Mouse (Mus musculus) gonadal fat pad, adult 2 months (tissue): Measurements from ENCODE around the gene Iqch. TPM values are rescaled to one million over a fixed set of nuclear protein-coding genes. Genes with fewer than 3 reads are reported as not detected.

Experiments used
- DNase-seq: peaks from one replicate; pipeline ENCODE4 v3.0.0-alpha.2; 2012; ENCODE audit warnings: low read depth
- polyA plus RNA-seq: library from polyadenylated mRNA; depleted of rRNA; stranded (reverse); fragments of >200 nt; gene quantifications from 2 replicates; pipeline ENCODE4 v1.2.3, GENCODE M21; 2012

Iqch gene
- polyA plus RNA-seq, 1 experiment = 0.14 TPM

GRCm38 (mm10) chr9:63612565-63613515 lies 10.5 kb upstream of the Iqch start:
- DNase-seq = no peak

- no peak for DNase-seq
These were observed 9.7 kb upstream of the Iqch start for GRCm38 (mm10) chr9:63611967-63612366.

- DNase-seq = no peak
These were observed 8.6 kb upstream of the Iqch start for GRCm38 (mm10) chr9:63610841-63611366.

- DNase-seq = no peak
These were observed 7.9 kb upstream of the Iqch start for GRCm38 (mm10) chr9:63610231-63610630.

GRCm38 (mm10) chr9:63609776-63610175 lies 7.5 kb upstream of the Iqch start:
- DNase-seq = no peak

DNA sequence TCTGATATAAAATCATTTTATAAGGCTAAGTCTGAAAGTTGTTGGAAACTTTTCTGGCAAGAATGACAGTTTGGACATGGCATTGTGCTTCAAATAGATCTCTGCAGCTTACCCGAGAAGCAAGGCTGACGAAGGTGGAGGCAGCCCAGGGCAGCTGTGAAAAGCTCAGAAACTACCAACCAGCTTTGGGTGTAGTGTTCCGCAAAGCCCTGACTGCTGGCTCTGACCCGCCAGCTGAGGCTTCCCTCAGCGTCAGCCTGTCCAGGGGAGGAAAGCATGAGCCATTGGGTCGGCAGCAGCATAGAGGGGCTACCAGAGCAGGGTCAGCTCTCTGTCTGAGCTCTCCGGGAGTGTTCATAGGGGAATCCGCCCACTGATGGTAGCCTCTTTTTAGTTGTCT lies 7.0 kb upstream of the Iqch start:
- DNase-seq = no peak

DNA sequence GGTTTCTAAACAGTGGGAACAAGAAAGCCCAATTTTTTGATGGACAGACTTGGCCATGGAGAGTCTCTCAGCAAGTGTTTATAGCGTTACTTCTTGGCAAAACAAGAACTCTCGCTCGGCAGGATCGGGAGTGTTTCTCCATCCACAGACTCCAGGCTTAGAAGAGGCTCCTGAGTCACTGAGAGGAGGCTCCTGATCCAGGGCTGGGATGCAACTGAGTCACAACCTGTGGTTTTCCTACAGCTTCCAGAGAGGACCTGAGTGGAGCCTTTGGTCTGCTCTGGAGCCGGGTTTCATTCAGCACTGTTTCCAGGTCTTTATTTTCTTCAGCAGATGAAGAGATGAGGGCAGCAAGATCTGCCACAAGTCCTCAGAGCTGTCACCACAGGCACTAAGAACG lies 5.7 kb upstream of the Iqch start:
- no peak for DNase-seq

DNA sequence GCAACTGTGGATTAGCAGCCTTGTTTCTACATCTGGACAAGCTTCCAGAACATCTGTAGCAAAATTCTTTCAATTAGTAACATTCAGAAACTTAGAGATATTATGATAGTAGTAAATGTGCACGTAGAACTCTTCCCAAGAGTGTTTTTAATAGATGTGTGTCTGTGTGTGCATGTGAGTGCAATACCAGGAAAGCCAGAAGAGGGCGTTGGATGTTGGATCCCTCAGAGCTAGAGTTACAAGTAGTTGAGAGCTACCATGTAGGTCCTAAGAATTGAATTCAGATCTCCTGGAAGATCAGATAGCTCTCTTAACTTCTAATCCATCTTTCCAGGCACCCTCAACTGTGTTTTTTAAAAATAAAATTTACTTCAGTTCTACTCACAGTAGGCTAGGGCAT lies 4.3 kb upstream of the Iqch start:
- DNase-seq = no peak

GRCm38 (mm10) chr9:63603849-63604248 lies 1.6 kb upstream of the Iqch start:
- no peak for DNase-seq

GRCm38 (mm10) chr9:63596660-63597059 lies 5.6 kb downstream of the Iqch start:
- DNase-seq = no peak

DNA sequence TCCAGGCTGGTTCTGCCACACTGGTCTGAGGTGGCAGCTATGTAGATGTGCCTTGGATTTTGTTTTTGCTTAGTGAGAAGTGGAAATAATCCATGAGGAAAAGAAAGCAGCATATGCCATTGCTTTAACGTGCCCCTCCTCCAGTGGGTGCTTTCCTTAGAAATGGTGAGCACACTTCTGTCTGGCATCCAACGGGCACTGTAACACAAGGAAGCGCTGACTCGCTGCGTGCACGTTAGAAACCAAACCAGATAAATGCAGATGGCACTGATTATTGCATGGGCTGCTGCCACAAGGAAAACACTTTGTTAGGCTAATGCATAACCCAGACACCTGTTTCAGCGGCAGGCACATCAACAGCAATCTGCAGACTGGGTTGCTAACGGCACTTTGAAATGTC lies 6.6 kb downstream of the Iqch start:
- DNase-seq = no peak

DNA sequence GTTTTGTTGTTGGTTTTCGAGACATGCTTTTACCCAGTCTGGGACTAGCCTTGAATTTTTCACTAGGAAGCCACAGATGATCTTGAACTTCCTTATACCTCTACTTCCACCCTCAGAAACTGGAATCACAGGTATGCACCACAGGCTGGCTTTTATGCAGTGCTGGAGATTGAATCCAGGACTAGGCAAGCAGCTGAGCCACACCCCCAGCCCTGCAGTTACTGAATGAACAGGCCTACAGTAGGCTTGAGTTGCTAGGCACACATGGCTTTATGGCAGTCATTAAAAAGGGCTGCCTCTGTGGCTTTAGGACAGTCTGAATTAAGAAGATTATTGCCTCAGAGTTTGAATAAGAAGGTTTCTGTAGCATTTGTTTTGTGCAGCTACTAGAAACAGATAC lies 7.3 kb downstream of the Iqch start:
- DNase-seq = no peak

GRCm38 (mm10) chr9:63591661-63592256 lies 10.5 kb downstream of the Iqch start:
- no peak for DNase-seq

- DNase-seq = no peak
These were observed 11.7 kb downstream of the Iqch start for GRCm38 (mm10) chr9:63590592-63590991.

- DNase-seq = no peak
These were observed 13.1 kb downstream of the Iqch start for GRCm38 (mm10) chr9:63589209-63589608.

DNA sequence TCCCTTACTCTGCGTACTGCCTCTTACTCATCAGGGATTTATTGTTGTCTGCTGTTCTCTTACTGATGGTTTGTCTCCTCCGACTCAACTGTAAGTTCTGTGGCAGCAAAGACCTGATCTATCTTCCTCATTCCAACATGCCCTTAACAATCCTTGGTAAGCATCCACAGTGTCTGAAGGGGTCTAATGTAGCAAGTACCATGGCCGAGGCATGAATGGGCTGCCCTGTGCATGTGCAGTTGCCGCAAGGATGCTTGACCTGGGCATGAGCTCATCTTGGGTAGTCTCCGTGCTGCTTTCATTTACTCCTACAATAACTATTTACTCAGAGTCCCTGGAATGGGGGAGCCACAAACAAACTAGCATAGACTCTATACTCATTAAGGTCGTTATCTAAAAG lies 17.0 kb downstream of the Iqch start:
- DNase-seq = no peak

GRCm38 (mm10) chr9:63581778-63582177 lies 20.5 kb downstream of the Iqch start:
- no peak for DNase-seq

DNA sequence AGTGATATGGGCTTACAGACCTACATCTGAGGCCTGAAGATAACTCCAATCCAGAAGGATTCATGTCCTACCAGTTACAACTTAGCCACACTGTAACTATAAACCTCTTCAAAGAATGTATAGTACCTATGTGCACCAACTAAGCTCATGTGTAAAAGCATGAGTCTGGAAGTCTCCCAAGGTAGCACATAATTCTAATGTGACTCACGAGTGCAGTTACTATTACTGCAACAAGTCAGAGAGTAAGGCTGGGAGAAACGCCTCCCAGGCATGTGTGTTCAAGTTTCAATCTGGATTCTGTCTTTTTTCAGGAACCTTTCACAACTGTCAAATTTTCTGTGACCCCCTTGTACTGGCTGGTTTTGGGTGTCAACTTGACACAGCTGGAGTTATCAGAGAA lies 22.2 kb downstream of the Iqch start:
- DNase-seq = no peak

DNA sequence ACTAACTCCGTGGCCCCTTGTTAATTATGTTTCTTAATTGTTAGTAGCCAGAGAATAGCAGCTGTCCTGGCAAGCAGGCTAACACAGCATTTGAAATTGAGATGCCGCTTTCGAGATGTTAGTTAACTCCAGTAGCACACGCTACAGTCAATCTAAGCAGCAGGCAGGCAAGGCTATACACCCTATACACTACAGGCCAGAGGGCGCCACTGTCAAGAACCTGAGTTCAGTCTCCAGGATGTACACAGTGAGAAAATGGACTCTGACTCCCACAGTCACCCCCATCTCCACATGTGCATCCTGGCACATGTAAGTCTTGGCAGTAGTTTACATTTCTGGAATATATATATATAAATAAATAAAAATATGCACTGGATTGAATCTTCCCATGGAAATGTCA lies 22.6 kb downstream of the Iqch start:
- DNase-seq = no peak

DNA sequence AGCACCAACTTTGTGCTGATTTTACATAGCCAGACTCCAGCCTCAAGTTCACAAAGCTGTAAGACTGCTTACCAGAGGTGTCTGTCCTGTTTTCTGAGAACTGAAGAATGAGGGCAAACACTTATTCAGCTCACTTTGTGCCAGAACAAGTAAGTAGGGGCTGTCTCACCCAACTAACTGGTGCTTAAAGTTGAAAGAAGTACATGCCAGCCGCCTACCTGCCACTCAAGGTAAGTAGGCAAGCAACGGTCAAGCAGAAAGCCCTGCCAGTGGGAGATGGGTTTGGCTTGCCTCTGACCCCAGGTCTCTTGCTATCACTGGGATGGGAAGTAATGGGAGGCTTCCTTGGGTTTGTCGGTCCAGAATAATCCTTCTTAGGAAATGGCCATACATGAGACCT lies 24.8 kb downstream of the Iqch start:
- no peak for DNase-seq

- DNase-seq = no peak
These were observed 29.4 kb downstream of the Iqch start for GRCm38 (mm10) chr9:63572874-63573273.

- DNase-seq = no peak
These were observed 30.4 kb downstream of the Iqch start for GRCm38 (mm10) chr9:63571895-63572294.

- no peak for DNase-seq
These were observed 33.5 kb downstream of the Iqch start for GRCm38 (mm10) chr9:63568808-63569207.
